Mouse (Mus musculus) cerebellum, adult (tissue): ENCODE data around the gene Abca9.

ENCODE experiments used
- ATAC-seq: cut with Nextera tagmentation; 2 replicates; pipeline ENCODE4 v1.9.2; 2017; ENCODE audit warnings: mild to moderate bottlenecking, moderate library complexity, mixed read lengths; ENCODE audit not compliant: insufficient number of reproducible peaks, low FRiP score, low TSS enrichment

Gene Abca9

GRCm38 (mm10) chr11:110167459-110168251 lies at the start of gene Abca9:
Gene Abca9 (minus strand): TSS chr11:110168196.
- ATAC-seq = no peak

GRCm38 (mm10) chr11:110217118-110217517 lies 49.1 kb upstream of the Abca9 start:
- no peak for ATAC-seq

DNA sequence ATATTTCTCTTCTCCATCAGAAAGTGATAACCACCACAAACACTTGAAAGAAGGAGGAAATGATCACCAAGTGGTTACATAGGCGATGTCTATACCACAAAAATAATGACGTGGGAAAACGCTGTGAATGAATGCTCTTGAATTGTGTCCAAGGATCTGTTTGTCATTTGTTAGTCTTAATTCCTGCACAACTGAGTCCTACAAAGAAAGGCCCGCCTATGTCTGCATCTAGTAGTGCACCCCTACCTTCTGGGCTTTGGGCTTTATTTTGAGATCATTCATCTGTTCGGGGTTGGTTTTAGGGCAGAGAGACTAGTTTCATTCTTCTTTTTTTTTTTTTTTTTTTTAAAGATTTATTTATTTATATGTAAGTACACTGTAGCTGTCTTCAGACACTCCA lies 35.9 kb upstream of the Abca9 start:
- ATAC-seq = no peak

DNA sequence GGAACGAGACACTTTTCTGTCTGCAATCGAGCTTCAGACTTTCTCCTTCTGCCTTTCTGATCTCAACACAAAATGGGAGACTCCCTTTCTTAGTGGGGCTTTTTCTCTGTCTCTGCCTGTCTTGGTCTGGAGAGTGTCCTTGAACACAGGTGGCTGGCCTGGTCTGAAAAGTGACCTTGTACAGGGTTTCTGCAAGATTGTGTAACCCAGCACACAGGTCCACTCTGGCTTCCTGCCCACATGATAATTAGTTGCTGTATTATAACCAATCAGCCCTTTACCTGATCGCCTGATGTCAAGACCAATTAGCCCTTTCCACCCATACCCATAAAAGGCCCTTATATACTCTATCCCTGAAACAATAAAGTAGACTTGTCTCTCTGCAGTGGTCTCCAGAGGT lies 30.9 kb upstream of the Abca9 start:
- no peak for ATAC-seq

DNA sequence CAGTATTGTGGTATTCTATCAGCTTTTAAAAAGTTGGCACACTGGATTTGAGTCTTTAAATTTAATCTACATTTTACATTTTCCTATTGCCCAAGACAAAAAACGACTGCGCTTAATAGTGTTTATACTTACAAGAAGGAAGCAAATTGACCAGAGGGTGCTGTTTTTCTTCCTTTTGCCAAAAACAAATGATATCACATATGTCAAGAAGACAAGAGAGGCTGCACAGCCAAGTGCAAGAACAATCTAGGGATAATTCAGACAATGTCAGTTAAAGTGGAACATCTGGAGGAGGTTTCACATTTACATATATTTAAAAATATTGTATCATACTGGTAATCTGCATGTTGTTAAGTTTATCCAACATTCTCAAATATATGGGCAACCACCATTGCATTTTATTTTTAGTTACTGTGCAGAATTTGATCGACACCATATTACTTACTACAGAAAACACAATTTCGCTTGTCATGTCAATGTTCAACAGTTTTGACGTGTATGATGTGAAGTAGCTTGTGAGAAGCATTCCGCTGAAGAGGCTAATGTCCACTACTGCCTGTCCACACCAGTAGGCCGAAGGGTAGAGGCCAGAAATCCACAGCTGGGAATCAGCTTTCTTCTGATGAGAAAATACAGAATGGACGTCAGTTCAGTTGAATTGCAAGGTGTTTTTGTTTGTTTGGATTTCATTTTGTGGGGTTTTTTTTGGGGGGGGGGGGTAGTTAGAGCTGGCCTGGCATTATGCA lies 28.7 kb upstream of the Abca9 start:
- no peak for ATAC-seq

DNA sequence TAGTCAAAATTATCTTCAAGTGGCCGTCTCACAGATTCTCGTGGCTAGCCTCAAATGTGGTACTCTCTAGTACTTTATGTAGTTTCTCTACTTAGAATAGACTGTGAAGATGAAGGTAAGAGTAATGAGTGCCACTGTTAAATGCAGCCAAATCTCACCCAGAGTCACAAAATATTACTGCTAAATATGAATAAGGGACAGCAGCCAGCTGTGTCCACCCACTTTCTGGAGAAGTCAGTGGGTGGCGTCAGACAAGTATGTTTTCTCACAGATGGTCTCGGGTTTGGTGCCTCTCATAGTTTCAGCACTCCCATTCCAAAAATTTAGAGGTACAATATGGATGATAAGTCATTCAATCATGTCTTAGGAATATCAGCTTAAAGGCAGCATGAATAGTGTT lies 27.3 kb upstream of the Abca9 start:
- ATAC-seq = no peak

DNA sequence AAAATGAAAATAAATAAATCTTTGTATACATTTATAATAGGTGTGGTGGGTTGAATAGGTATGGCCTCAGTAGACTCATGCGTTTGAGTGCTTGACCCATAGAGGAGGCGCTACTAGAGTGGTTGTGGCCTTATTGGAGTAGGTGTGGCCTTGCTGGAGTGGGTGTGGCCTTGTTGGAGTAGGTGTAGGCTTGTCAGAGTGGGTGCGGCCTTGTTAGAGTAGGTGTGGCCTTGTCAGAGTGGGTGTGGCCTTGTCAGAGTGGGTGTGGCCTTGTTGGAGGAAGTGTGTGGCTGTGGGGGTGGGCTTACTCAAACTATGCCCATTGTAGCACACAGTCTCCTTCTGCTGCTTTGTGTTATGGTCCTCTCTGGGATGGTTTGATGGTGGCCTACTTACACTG lies 3.2 kb upstream of the Abca9 start:
- no peak for ATAC-seq

- no peak for ATAC-seq
Measured at GRCm38 (mm10) chr11:110165822-110166221, 2.2 kb downstream of the Abca9 start.

- no peak for ATAC-seq
Measured at GRCm38 (mm10) chr11:110165409-110165808, 2.6 kb downstream of the Abca9 start.

GRCm38 (mm10) chr11:110157059-110157458 lies 10.9 kb downstream of the Abca9 start:
- ATAC-seq = no peak

DNA sequence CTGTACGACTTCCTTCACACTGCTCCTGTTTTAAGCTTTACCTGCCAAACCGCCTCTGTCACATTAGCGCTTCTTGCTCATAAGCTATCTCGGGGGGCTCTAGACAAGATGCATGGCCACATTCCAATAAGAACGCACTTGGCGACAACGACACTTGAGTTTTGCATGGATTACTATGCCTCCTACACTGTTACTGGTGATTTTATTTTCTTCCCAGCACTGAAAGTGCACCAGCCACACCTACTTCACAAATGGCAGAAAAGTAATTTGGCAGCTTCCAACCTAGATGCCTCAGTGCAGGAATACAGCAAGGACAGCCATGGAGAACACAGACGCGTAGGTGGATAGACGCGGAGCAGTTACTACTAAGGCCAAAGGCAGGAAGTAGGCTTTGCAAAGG lies 12.0 kb downstream of the Abca9 start:
- no peak for ATAC-seq

DNA sequence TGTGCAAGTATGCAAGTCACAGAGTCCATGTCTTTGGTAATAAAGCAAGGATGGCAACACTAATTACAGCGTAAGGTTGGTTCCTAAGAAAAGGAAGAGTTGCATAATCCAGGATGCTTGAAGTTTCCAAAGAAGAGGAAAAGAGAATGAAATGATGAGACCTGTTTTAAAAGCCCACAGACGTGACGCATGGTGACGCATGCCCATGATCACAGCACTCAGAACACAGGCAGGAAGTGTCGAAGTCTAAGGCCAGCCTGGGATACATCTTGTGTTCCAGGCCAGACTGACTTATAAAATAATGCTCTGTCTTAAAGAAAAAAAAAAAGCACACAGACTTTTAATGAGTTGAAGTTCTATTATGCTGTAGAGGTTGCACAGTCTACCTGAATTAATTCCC lies 20.4 kb downstream of the Abca9 start:
- ATAC-seq = no peak

- ATAC-seq = no peak
Measured at GRCm38 (mm10) chr11:110145421-110145820, 22.6 kb downstream of the Abca9 start.

DNA sequence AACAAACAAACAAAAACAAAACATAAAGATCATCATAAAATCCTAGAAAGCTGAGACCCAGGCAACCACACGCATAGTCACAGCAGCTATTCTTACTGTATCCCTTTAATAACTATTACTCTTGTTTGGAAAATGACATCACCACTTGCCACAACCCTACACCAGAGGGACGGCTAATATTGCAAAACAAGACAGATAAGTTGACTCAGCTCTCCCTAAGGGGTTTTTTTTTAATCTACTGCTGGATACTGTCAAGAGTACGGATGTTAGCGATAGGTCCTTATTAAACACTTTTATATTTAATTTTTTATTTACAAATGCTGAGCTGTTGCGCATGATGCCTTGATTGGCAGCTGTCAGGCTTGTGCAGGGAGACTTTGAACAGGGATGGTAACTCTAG lies 37.2 kb downstream of the Abca9 start:
- ATAC-seq = no peak

DNA sequence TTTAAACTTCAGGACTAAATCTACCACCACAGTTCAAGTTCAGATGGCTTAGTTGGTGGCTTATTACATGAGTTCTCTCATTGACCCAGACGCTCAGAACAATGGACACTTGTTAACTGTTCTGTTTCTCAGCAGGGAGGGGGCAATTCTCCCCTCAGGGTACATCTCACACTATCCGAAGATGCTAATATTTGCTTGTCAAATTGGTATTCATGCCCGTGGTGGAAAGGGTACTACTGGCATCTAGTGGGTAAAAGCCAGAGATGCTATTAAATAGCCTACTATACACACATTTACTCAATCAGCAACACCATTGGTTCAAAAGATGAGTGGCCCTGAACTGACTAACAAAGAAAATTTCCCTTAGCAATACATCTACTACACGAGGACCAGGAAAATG lies 56.9 kb downstream of the Abca9 start:
- no peak for ATAC-seq

DNA sequence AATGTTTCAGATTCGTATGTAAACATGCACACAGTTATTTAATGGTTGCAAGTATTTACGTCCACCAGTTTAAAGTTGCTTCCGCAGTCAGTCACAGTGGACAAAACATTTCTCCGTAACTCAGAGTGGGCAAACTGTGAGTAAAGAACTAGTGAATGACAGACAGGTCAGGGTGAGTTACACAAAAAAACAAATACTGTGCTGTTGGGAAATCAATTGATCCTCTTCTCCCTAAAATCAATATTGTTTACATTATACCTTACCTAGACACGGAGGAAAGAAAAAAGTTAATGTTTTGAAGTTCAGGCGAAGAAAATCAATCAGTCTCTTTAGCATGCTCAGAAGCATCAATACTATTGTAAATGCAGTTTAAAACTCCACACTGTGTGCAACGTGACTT lies 66.6 kb downstream of the Abca9 start:
- no peak for ATAC-seq

- no peak for ATAC-seq
Measured at GRCm38 (mm10) chr11:110098901-110099300, 69.1 kb downstream of the Abca9 start.

DNA sequence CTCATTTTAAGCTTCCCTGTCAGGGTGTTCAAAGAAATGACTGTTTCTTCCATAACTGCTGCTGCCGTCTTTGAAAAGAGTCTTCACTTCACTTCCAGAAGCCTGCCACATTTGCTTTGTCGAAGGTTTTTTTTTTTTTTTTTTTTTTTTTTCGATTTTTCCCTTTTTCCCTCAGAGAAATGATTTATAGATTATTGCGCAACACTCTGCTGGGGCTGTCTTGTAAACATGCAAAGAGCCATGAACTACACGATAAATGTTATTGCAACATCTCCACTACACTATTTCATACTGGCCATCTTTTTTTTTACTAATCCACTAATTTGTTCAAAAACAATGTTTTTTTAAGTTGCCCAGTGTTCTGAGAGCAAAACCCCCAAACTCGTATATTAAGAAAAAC lies 70.5 kb downstream of the Abca9 start:
- no peak for ATAC-seq

GRCm38 (mm10) chr11:110095858-110096257 lies 72.1 kb downstream of the Abca9 start, which contains the start of gene Abca8a:
Gene Abca8a (minus strand): TSS chr11:110095978.
- no peak for ATAC-seq

DNA sequence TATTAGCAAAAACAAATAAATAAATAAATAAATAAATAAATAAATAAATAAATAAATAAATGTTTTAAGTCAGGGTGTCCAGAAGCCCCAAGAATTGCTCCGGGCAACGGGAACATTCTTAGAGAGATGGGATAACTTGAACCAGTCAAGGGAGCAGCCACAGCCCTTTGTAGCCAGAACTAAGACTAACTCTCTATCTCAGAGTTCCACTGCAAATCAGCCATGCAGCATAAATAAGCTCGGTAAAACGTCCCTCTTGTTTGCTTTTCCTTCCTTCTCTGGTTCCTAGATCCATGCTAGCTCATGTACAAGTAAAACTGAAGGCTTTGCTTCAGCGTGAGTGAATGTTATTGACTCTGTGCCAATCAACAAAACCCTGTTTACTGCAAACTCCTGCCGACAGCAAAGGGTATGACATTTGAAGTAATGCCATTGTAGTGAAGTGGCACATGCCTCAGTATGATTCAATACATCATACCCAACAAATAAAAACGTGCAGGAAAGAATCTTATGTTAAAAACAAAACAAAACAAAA lies 73.1 kb downstream of the Abca9 start:
- ATAC-seq = no peak

- no peak for ATAC-seq
Measured at GRCm38 (mm10) chr11:110094236-110094635, 73.8 kb downstream of the Abca9 start.

DNA sequence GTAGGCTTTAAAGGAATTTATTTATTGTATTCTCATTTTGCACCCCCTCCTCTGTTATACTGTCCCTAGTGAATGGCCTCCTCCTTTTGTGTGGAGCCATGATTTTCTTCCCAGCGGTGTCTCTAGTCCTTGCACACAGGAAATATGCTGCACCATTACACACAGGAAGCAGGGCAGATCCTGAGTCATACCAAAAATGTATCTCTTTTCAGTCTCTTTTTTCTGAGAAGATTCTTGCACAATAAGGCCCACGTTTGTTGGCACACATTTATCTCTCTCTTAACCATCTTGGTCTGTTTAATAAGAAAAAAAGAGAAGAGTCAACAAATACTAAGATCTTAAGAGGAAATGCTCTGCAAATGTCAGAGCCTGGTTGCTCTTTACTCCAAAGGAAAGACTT lies 76.7 kb downstream of the Abca9 start:
- no peak for ATAC-seq
